Mouse (Mus musculus) gastrocnemius, adult 8-10 months (tissue): ENCODE measurements around the gene Adam23. TPM values are rescaled to one million over a fixed set of nuclear protein-coding genes. Genes with fewer than 3 reads are reported as not detected.
A peak's percentile ranks its signal among the peaks of the same experiment; 100 is the strongest.

Source experiments
- DNase-seq, 2 experiments: peaks; one replicate each; pipeline ENCODE4 v3.0.0; 2022; ENCODE audit warnings: low spot score in 2 of 2
- total RNA-seq, 4 experiments: library from RNA; stranded (reverse); gene quantifications; 2 replicates each; pipeline ENCODE4 v1.2.4; 2022

Adam23 gene
- total RNA-seq, result 1 to 10 TPM in 1 of 4 experiments, under 1 TPM in 3; 0.56 to 1.6 (median 0.87) TPM

- DNase-seq, result peak in 1 of 2 experiments; percentile 5
These were observed at the start of gene Adam23 for GRCm38 (mm10) chr1:63445656-63446046. Gene Adam23, plus strand, starts transcription at chr1:63445891.

- no peak for DNase-seq
These were observed 44.6 kb upstream of the Adam23 start for GRCm38 (mm10) chr1:63401130-63401529.

GRCm38 (mm10) chr1:63403601-63404000, 42.1 kb upstream of the Adam23 start:
- peak in 1 of 2 experiments; percentile 10 for DNase-seq

- DNase-seq, result no peak
These were observed 37.3 kb upstream of the Adam23 start for GRCm38 (mm10) chr1:63408344-63408743.

- DNase-seq, result no peak
These were observed 27.2 kb upstream of the Adam23 start for GRCm38 (mm10) chr1:63418491-63418890.

- DNase-seq, result no peak
These were observed 15.0 kb upstream of the Adam23 start for GRCm38 (mm10) chr1:63430668-63431067.

GRCm38 (mm10) chr1:63431166-63431565, 14.5 kb upstream of the Adam23 start:
- no peak for DNase-seq

- no peak for DNase-seq
These were observed 13.8 kb upstream of the Adam23 start for GRCm38 (mm10) chr1:63431842-63432241.

GRCm38 (mm10) chr1:63434052-63434451, 11.6 kb upstream of the Adam23 start:
- no peak for DNase-seq

- no peak for DNase-seq
These were observed 8.2 kb upstream of the Adam23 start for GRCm38 (mm10) chr1:63437529-63437928.

- DNase-seq, result no peak
These were observed 3.5 kb upstream of the Adam23 start for GRCm38 (mm10) chr1:63442186-63442585.

- no peak for DNase-seq
These were observed 3.1 kb upstream of the Adam23 start for GRCm38 (mm10) chr1:63442616-63443015.

GRCm38 (mm10) chr1:63445149-63445609, 512 bp upstream of the Adam23 start:
- no peak for DNase-seq

- no peak for DNase-seq
These were observed 485 bp downstream of the Adam23 start for GRCm38 (mm10) chr1:63446047-63446704.

GRCm38 (mm10) chr1:63446721-63447120, 1.0 kb downstream of the Adam23 start:
- no peak for DNase-seq

GRCm38 (mm10) chr1:63450091-63450490, 4.4 kb downstream of the Adam23 start:
- no peak for DNase-seq

- DNase-seq, result no peak
These were observed 7.7 kb downstream of the Adam23 start for GRCm38 (mm10) chr1:63453332-63453887.

- DNase-seq, result no peak
These were observed 12.3 kb downstream of the Adam23 start for GRCm38 (mm10) chr1:63457801-63458519.

GRCm38 (mm10) chr1:63459151-63459550, 13.5 kb downstream of the Adam23 start:
- DNase-seq, result no peak

- no peak for DNase-seq
These were observed 14.2 kb downstream of the Adam23 start for GRCm38 (mm10) chr1:63459926-63460325.

- no peak for DNase-seq
These were observed 18.8 kb downstream of the Adam23 start for GRCm38 (mm10) chr1:63464441-63464840.

GRCm38 (mm10) chr1:63473272-63473671, 27.6 kb downstream of the Adam23 start:
- DNase-seq, result no peak
